Mouse (Mus musculus) embryonic facial prominence, embryonic 15.5 days (tissue): ENCODE measurements around the gene Gm45021. TPM values are rescaled to one million over a fixed set of nuclear protein-coding genes. Genes with fewer than 3 reads are reported as not detected.
"Not testable (repeated sequence)": the region's sequence is repeated elsewhere in the genome, so short reads cannot be mapped to it uniquely, and the experiment has no call there.

Source experiments
- ATAC-seq: fragments of 200-750 bp; cut with Nextera tagmentation; 2 replicates; pipeline ENCODE4 v1.8.0; 2017; ENCODE audit warnings: low read depth, moderate TSS enrichment; ENCODE audit not compliant: insufficient number of reproducible peaks, low FRiP score, low TSS enrichment
- H3K27ac ChIP-seq: fragments of 300-500 bp; sonication (generic); replicated peaks from 2 replicates; pipeline ENCODE4 v1.5.1; 2015; ENCODE audit warnings: mild to moderate bottlenecking, inconsistent platforms
- H3K27me3 ChIP-seq: fragments of 300-500 bp; sonication (generic); 2 replicates; pipeline ENCODE4 v1.6.1; 2015; ENCODE audit warnings: inconsistent platforms
- H3K36me3 ChIP-seq: fragments of 300-500 bp; sonication (generic); 2 replicates; pipeline ENCODE4 v1.6.1; 2015; ENCODE audit warnings: mild to moderate bottlenecking, inconsistent platforms
- H3K4me1 ChIP-seq: fragments of 300-500 bp; sonication (generic); 2 replicates; pipeline ENCODE4 v1.6.1; 2015; ENCODE audit warnings: inconsistent platforms
- H3K4me2 ChIP-seq: fragments of 300-500 bp; sonication (generic); replicated peaks from 2 replicates; pipeline ENCODE4 v1.6.1; 2015; ENCODE audit warnings: mild to moderate bottlenecking, inconsistent platforms
- H3K4me3 ChIP-seq: fragments of 300-500 bp; sonication (generic); replicated peaks from 2 replicates; pipeline ENCODE4 v1.5.1; 2015; ENCODE audit warnings: mild to moderate bottlenecking, inconsistent platforms
- H3K9ac ChIP-seq: fragments of 300-500 bp; sonication (generic); 2 replicates; pipeline ENCODE4 v1.6.1; 2015; ENCODE audit warnings: inconsistent platforms
- H3K9me3 ChIP-seq: fragments of 300-500 bp; sonication (generic); replicated peaks from 2 replicates; pipeline ENCODE4 v1.6.1; 2016; ENCODE audit warnings: inconsistent platforms
- WGBS: fragments of 180-500 bp; shearing (Covaris S2); methylation state at CpG from one replicate; pipeline ENCODE4 v1.1.7; 2015; 5-methylcytosine and 5-hydroxymethylcytosine counted together
- polyA plus RNA-seq: library from polyadenylated mRNA; unstranded; fragments of >200 nt; fragmentation: Nextera tagmentation; extraction: Ambion mirVana; gene quantifications from 2 replicates; pipeline ENCODE4 v1.2.1, GENCODE M21; 2015

Gm45021 gene
- polyA plus RNA-seq, 1 experiment from 2014 or later: not detected

DNA sequence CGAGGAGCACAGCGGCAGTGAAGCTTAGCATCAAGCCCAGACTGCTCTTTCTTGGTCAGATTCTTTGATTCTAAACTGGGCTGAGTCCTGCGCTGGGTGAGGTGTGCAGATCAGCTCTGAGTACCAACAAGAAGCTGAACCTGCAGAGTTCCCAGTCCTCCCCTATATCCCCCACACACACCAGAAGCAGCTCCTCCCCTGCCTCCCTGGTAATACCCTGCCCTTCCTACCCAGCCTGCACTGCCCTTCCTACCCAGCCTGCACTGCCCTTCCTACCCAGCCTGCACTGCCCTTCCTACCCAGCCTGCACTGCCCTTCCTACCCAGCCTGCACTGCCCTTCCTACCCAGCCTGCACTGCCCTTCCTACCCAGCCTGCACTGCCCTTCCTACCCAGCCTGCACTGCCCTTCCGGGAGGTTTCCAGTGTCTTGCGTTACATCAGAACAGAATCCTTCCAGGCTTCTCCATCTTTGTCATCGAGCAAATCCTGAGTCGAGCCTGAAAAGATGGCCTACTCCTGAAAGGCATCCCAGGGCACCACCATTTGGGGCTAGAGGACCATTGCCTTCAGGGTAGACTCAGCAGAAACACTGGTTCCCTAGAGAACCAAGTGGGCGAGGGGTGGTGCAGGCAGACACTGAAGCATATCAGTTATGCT lies 32.9 kb downstream of the Gm45021 start:
- peaks cover 14% of the 10 kb centered on the region for H3K27me3 ChIP-seq
- ATAC-seq, H3K4me1 ChIP-seq, H3K4me3 ChIP-seq, H3K9ac ChIP-seq, H3K27ac ChIP-seq, H3K4me2 ChIP-seq, H3K9me3 ChIP-seq: not testable (repeated sequence)
- 78% methylated on average over 8 of the region's 8 CpGs for WGBS
- H3K36me3 ChIP-seq: peaks cover 21% of the 10 kb centered on the region

DNA sequence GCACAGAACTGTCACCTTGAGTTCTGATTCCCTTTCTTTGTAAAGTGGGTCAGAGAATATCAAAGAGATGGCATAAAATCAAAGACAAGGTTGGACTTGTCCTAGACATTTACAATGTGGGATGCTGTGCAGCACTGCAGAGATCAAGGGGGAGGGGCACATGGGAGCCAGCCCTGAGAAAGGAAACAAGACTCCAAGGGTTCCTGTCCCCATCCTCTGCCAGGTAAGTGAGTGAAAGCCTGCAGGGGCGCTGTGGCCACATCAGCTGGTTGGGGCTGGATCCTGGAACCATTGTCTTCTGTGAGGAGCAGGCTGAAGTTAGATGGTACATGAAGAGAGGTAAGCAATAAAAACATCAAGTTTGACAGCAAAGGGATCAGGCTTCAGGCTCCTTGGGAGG lies 34.0 kb downstream of the Gm45021 start:
- no peak for ATAC-seq
- Histone ChIP-seq H3K4me2 (no peak overlapping the region), H3K36me3 (peaks cover 21% of the 10 kb centered on the region), H3K4me3 (no peak overlapping the region), H3K4me1 (peaks cover 11% of the 10 kb centered on the region), H3K9ac (no peak overlapping the region), H3K27me3 (peaks cover 25% of the 10 kb centered on the region), H3K27ac (no peak overlapping the region), H3K9me3 (no peaks in the 10 kb centered on the region)
- 28% methylated on average over 1 of the region's 1 CpGs for WGBS

DNA sequence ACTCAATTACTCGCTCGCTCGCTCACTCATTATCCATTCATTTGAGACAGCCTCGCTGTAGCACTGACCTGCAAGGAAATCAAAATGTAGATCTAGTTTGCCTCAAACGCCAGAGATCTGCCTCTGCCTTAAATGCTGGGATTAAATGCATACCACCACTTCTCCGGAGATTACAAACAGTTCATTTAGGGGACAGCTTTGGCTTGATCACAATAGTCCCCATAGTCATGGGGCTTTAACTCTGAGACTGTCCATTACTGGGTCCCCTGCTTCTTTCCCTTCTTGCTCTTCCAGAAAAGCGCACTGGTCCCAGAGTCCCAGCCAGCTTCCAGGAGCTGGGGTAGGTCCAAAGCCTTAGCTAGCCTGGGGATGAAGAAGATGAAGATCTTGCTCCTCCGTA lies 37.1 kb downstream of the Gm45021 start, which contains the start of gene AI854703:
TSS of gene AI854703 (plus strand) at position 301 of the 400 bp plus-strand sequence.
- no peak within 1 kb of the TSS for H3K27ac ChIP-seq
- no peaks in the 10 kb centered on the region; the same call in 1 of the 2 replicates for H3K36me3 ChIP-seq
- H3K4me3 ChIP-seq: peak within 1 kb of the TSS; percentile 52
- peak within 1 kb of the TSS; percentile 18 for H3K9ac ChIP-seq
- H3K27me3 ChIP-seq: peaks cover 45% of the 10 kb centered on the region
- WGBS: 31% methylated on average over 8 of the region's 8 CpGs
- H3K4me2 ChIP-seq: peak within 1 kb of the TSS; percentile 94
- peaks cover 23% of the 10 kb centered on the region for H3K4me1 ChIP-seq
- ATAC-seq: no peak
- no peaks in the 10 kb centered on the region for H3K9me3 ChIP-seq

DNA sequence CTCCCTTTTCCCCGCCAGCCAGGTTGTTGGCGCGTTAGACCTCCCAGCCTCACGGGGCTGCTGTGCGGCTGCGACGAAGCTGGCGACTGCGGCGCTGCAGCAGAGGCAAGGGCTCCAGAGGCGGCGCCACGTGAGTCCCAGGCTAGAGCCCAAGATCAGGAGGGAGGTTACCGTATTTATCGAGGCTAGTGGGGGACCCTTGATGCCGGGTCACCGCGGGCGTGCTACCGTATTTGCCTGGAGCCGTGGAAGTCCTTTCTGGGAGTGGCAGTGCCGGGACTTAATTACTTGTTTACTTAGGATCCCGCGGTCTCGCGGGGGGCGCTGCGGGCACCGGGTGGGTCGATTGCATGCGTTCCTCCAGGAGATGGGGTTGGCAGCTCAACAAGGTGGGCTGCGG lies 37.6 kb downstream of the Gm45021 start:
- ATAC-seq: no peak
- Histone ChIP-seq H3K27me3 (peaks cover 45% of the 10 kb centered on the region), H3K9me3 (no peaks in the 10 kb centered on the region), H3K4me2 (peak overlapping the region; percentile 94), H3K9ac (peak overlapping the region; percentile 18), H3K27ac (no peak overlapping the region), H3K4me3 (peak overlapping the region; percentile 52), H3K4me1 (peaks cover 23% of the 10 kb centered on the region), H3K36me3 (no peaks in the 10 kb centered on the region)
- WGBS: under 1% methylated on average over 32 of the region's 32 CpGs

DNA sequence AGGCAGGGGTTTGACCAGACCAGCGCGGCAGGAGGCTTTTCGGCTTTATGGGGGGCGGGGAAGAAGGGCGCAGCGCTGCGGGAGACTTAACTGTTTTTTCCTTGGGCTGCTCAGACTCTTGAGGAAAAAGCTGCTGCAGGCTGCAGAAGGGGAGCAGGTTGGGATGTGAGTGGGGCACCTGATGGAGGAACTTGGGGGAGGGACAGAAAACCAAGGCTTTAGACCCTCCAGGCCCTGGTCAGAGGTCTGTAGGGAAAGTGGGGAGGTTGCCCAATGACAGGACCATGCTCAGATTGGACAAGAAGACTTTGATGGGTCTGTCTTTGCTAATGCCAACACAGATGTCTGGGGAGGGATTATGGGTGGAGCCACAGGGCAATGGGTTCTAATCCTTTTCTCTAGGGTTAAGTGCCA lies 38.1 kb downstream of the Gm45021 start:
- ATAC-seq: no peak
- Histone ChIP-seq H3K27me3 (peaks cover 45% of the 10 kb centered on the region), H3K9ac (peak overlapping the region; percentile 18; the same call in 1 of the 2 replicates), H3K4me3 (peak overlapping the region; percentile 52), H3K4me2 (peak overlapping the region; percentile 94), H3K36me3 (no peaks in the 10 kb centered on the region), H3K27ac (no peak overlapping the region), H3K4me1 (peaks cover 23% of the 10 kb centered on the region), H3K9me3 (no peaks in the 10 kb centered on the region)
- 2% methylated on average over 7 of the region's 7 CpGs for WGBS

DNA sequence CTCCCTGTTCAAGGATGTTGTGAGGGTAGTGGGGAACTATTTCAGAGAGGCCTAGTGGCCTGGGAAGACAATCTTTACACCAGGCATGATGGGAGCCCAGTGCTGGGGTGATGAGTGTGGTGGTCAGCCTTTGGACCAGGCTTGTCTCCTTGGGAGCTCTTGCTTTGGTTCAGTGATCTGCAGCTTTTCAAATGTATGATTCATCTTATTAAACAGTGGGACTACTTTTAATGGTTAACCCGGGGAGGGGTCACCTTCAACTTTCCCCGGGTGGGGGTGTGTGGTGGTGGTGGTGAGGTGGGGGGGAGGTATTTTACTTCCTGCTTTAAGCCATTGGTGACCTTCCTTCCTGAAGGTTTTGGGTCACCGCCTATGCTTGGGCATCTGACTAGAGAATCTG lies 39.0 kb downstream of the Gm45021 start:
- Histone ChIP-seq H3K36me3 (no peaks in the 10 kb centered on the region), H3K27me3 (peaks cover 45% of the 10 kb centered on the region), H3K4me2 (no peak overlapping the region), H3K27ac (no peak overlapping the region), H3K9ac (no peak overlapping the region), H3K4me3 (no peak overlapping the region), H3K4me1 (peaks cover 23% of the 10 kb centered on the region), H3K9me3 (no peaks in the 10 kb centered on the region)
- 83% methylated on average over 3 of the region's 3 CpGs for WGBS
- no peak for ATAC-seq

DNA sequence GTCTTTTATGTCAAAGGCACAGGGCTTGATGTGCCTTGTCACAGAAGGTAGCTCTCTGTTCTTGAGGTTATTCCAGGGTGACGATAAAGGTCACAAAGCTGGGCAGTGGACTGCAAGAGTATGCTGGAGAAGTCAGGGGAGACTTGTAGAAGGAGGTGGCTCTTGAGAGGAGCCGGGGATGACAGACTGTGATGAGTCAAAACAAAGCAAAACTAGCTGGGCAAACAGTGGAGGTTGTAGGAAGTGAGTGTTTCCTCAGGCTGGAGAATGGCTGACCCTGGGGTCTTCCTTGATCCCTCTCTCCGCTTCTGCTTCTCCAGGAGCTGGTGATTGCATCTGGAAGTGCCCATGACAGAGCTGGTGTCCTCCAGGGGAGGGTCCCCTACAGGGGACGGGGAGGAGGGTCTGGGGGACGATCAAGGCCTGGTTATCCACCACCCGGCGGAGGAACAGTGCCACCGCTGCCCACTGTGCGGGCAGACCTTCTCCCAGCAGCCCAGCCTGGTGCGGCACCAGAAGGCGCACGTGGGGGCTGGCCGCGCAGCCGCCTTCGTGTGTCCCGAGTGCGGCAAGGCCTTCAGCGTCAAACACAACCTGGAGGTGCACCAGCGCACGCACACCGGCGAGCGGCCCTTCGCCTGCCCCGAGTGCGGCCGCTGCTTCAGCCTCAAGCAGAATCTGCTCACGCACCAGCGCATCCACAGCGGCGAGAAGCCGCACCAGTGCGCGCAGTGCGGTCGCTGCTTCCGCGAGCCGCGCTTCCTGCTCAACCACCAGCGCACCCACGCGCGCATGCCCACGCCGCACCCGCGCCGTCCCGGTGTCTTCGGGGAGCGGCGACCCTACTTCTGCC lies 39.6 kb downstream of the Gm45021 start:
- Histone ChIP-seq H3K9ac (peak overlapping the region; percentile 39), H3K9me3 (no peaks in the 10 kb centered on the region), H3K4me1 (peaks cover 23% of the 10 kb centered on the region), H3K27ac (no peak overlapping the region), H3K4me2 (peak overlapping the region; percentile 88), H3K4me3 (peak overlapping the region; percentile 45), H3K27me3 (peaks cover 45% of the 10 kb centered on the region), H3K36me3 (no peaks in the 10 kb centered on the region)
- 4% methylated on average over 54 of the region's 54 CpGs for WGBS
- ATAC-seq: no peak

DNA sequence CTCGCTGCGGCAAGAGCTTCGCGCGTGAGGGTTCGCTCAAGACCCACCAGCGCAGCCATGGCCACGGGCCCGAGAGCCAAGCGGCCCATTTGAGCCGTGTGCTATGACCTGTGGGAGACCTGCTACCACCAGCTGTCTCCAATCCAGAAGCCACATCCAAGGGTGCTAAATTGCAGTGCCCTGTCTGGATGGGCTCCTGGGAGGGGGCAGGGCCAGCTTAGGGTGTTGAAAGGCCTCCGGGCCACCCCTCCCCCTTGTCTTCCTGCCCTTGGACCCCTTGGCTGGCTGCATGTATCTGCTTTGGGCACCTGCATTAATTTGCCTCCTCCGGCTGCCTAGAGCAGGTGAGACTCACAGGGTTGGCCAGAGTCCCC lies 40.2 kb downstream of the Gm45021 start:
- Histone ChIP-seq H3K27ac (no peak overlapping the region), H3K27me3 (peaks cover 45% of the 10 kb centered on the region)
- 15% methylated on average over 13 of the region's 13 CpGs for WGBS

DNA sequence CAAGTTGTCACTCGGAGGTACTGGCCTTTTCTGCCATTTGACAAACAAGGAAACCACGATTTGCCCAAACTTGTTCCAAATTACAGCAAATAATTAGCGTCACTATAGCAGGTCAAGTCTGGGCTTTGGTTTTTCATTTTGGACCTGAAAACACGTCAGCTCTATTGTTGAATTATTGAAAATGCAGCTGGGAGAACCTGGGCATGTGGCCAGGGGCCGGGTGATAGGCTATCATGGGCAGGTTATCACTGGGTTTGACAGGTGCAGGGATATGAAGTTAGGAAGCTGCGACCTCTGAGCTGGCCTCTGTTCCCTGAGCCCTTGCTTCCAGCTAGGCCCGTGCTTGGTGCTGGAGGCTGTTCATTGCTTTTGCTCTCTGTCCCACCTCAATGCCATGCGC lies 41.4 kb downstream of the Gm45021 start:
- no peak overlapping the region for H3K9ac ChIP-seq
- peaks cover 23% of the 10 kb centered on the region for H3K4me1 ChIP-seq
- H3K36me3 ChIP-seq: no peaks in the 10 kb centered on the region
- H3K27ac ChIP-seq: no peak overlapping the region
- no peak for ATAC-seq
- WGBS: 77% methylated on average over 8 of the region's 8 CpGs
- H3K4me3 ChIP-seq: no peak overlapping the region
- peaks cover 44% of the 10 kb centered on the region for H3K27me3 ChIP-seq
- H3K4me2 ChIP-seq: no peak overlapping the region
- H3K9me3 ChIP-seq: no peaks in the 10 kb centered on the region

More for the DNA sequence above, 40.2 kb downstream of the Gm45021 start:
- Histone ChIP-seq H3K4me3 (peak overlapping the region; percentile 45), H3K36me3 (no peaks in the 10 kb centered on the region), H3K4me2 (peak overlapping the region; percentile 88), H3K9me3 (no peaks in the 10 kb centered on the region), H3K9ac (peak overlapping the region; percentile 39), H3K4me1 (peaks cover 23% of the 10 kb centered on the region)
- 0 out of 2 replicates have a peak, but pooled peaks have one; percentile 25 for ATAC-seq

DNA sequence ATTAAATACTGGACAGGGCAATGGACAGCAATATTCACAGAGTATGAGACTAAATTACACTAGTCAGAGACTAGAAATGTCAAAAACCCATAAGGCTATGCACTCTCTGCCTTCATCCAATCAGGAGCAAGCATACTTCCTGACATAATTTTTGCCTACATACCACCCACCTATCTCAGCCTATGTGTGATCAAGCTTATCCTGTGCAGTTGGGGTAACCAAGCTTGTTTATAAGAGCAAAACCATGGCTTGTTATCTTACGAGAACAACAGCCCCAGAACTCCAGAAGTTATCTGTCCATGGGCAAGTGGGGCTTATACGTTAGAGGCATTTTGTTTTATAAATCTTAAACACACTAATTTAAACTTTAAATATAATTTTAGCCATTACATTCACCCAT lies 45.7 kb downstream of the Gm45021 start:
- WGBS: 80% methylated on average over 2 of the region's 2 CpGs
- H3K9ac ChIP-seq: no peak overlapping the region
- no peak overlapping the region for H3K4me2 ChIP-seq
- no peak for ATAC-seq
- no peaks in the 10 kb centered on the region for H3K36me3 ChIP-seq
- H3K4me1 ChIP-seq: no peaks in the 10 kb centered on the region
- H3K4me3 ChIP-seq: no peak overlapping the region
- H3K27ac ChIP-seq: no peak overlapping the region
- no peaks in the 10 kb centered on the region for H3K9me3 ChIP-seq
- H3K27me3 ChIP-seq: peaks cover 3% of the 10 kb centered on the region; the same call in 1 of the 2 replicates

DNA sequence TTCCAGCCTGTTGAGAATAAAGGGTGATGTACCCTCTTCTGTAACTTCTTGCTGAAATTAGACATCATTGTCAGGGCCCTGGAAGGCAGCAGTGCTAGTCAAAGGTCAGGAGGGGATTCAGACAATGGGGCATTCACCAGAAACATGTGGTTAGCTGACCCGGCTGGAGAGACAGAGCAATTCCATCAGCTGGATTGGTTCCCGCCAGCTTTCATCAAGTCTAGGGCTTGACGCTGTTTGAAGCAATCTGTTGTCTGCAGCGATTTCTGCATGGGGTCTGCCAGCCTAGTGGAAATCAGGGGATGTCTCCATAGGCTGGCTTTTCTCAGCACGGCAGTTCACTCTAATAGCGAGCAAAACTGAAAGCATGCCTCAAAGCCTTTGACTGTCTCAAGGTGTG lies 47.1 kb downstream of the Gm45021 start:
- H3K36me3 ChIP-seq: no peaks in the 10 kb centered on the region
- H3K27ac ChIP-seq: no peak overlapping the region
- no peak overlapping the region for H3K4me2 ChIP-seq
- ATAC-seq: no peak
- WGBS: 34% methylated on average over 6 of the region's 6 CpGs
- no peak overlapping the region for H3K9ac ChIP-seq
- no peak overlapping the region for H3K4me3 ChIP-seq
- no peaks in the 10 kb centered on the region for H3K9me3 ChIP-seq
- H3K4me1 ChIP-seq: no peaks in the 10 kb centered on the region
- H3K27me3 ChIP-seq: no peaks in the 10 kb centered on the region
